Mouse (Mus musculus): ENCODE results near the gene Dtx4. TPM values are rescaled to one million over a fixed set of nuclear protein-coding genes. Genes with fewer than 3 reads are reported as not detected.
"Not testable (repeated sequence)": the region's sequence is repeated elsewhere in the genome, so short reads cannot be mapped to it uniquely, and the experiment has no call there.

Dtx4 gene
- 10 to 100 TPM in 2 of 3 experiments, under 1 TPM in 1; 0.96 to 13.7 (median 11.0) TPM for polyA plus RNA-seq (2017; shearing (Covaris generic))

DNA sequence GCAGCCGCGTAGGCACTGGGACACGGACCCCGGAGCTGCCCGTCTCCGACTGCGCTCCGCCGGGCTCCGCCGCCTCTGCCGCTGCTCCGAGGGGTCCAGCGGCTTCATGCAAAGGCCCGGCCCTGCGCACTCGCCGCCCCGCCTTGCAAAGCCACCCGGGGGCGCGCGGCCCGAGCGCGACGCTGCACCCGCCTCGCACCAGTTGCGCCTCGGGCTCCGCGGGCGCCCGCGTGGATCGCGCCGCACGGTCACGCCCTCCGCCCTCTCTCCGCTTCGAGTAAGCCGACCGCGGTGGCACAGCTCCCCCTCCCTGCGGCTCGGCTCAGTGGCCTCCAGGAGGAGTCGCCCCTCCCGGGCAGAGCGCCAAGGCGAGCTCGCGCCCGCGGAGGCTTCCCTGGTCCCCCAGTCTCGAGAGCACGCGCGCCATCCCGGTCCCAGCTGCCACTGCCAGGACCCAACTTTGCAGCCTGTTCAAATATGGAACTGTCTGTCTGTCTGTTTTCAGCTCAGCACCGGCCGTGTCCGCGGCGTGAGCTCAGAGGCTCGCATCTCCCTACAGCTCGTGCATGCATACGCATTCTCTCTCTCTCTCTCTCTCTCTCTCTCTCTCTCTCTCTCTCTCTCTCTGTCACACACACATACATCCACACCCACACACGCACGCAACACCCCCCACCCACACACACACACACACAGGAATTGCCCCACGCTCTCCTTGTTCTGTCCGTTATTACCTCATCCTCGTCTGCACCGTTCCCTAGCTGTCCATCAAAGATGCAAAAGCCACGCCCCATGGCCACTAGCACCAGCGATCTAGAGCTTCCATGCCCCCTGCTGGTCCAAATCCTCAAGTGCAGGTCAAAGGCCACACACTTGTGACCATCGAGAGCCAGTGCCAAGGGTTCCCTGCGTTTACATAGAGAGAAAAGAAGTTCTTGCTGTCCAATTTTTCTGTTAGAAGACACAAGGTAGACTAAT lies at the start of gene Dtx4:
Gene Dtx4, minus strand, starts transcription at position 85 of the 978 bp plus-strand sequence.
- ATAC-seq = peak; percentile 88

GRCm38 (mm10) chr19:12550005-12550942 lies 49.0 kb upstream of the Dtx4 start:
- ATAC-seq = no peak

DNA sequence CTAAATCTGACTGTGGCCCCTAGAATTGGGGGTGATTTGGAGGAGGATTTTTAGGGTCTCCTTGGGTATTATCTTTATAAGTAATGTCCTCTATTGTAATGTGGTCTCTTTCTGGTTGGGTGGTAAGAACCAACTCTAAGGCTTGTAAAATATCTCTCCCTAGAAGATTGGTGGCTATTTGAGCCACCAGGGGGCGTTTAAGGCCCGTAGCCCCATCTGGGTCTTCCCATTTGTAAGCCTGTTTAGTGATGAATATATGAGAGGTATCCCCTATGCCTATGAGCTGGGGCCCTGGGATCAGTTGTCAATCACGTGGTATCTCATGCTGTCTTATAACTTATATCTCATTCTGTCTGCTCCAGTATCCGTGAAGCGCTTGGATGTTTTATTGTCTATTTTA lies 47.9 kb upstream of the Dtx4 start:
- ATAC-seq = no peak

GRCm38 (mm10) chr19:12545440-12545839 lies 44.2 kb upstream of the Dtx4 start, which contains the start of gene Fam111a:
Gene Fam111a, plus strand, starts transcription at chr19:12545740.
- ATAC-seq = not testable (repeated sequence)

DNA sequence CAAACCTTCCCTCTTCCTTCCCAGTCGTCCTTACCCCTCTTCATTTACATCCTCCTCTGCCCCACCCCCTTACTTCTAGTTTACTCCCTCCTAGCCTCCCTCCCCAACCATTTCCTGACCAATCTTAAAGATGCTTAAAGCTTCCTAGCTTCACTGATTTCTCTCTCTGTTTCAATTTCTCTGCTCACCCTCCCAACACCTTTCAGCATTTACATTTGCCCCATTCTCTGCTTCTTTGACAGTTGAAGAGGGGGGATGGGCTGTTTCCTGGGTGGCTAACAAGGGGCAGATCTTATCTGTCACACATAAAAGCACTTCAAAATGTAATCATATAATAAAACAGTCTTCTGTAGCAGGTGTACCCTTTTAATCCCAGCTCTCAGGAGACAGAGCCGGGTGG lies 40.4 kb upstream of the Dtx4 start:
- peak; percentile 97 for ATAC-seq

DNA sequence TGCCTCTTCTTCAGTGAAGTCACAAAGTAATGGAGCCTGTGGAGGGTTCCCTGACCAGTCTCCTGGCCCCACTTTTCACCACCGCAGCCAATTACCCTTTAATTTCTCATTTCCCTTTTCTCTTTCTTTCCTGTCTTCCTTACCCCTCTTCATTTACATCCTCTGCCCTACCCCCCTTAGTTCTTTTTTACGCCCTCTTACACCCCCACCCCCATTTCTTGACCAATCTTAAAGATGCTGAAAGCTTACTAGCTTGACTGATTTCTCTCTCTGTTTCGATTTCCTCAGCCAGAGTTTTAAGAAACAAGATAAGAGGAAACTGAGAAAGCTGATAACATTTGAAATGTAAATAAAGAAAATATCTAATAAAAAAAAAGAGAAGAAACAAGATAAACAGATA lies 39.5 kb upstream of the Dtx4 start:
- ATAC-seq = no peak

GRCm38 (mm10) chr19:12539975-12540374 lies 38.7 kb upstream of the Dtx4 start:
- ATAC-seq = no peak

GRCm38 (mm10) chr19:12537168-12537567 lies 35.9 kb upstream of the Dtx4 start:
- ATAC-seq = no peak

DNA sequence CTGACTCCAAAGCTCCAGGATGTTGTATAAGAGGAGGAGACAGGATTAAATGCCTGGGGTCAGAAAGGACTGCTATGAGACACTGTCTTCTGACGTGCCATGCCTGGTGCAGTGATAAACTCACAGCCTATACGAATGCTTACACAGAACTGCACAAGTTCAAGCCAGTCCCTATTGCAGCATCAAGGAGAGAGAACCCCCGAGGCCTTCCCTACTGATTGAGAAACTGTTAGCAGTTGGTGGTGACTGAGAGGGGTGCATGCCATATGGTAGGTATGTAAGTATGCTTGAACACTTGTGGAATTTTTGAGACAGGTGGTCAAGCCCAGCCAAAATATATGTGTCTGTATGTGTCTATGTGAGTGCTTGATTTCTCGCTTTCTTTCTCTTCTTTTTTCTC lies 22.1 kb upstream of the Dtx4 start:
- no peak for ATAC-seq

DNA sequence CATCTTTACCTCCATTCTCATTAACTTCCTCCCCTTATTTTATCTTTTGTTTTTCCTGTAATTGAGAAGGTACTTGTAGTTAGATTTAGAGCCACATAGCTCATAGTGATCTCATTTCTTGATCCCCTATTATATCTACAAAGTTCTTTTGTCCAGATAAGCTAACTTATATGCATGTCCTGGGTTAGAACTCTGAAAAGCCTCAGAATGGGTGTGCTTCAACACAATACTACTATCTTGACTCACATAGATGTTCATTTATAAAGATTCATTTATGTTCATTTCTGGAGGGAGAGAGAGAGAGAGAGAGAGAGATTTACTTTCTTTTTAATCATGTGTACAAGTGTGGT lies 17.3 kb upstream of the Dtx4 start:
- ATAC-seq = no peak

- ATAC-seq = peak; percentile 88
These were observed 16.7 kb upstream of the Dtx4 start for GRCm38 (mm10) chr19:12517671-12518540.

- ATAC-seq = no peak
These were observed 13.4 kb upstream of the Dtx4 start for GRCm38 (mm10) chr19:12514621-12515020.

- no peak for ATAC-seq
These were observed 1.5 kb upstream of the Dtx4 start for GRCm38 (mm10) chr19:12502756-12503155.

DNA sequence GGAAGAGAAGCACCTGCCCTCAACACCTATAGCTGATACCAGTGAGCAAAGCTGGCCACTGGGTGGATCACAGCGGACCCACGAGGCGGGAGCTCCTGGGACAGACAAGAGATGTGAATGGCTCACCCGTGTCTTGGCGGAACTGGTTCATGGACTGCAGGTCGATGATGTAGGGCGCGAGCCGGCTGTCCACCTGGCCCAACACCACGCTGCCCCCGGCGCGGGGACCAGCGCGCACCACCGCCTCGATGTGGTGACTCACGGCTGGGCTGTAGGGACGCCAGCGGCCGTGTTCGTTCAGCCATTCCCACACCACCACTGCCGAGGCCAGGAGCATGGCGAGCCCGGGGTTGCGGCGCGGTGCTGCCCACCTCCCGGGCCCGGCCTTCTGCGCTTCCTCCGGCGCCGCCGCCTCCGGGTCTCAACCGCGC lies 358 bp downstream of the Dtx4 start:
- ATAC-seq = no peak

GRCm38 (mm10) chr19:12500124-12500523 lies 1.1 kb downstream of the Dtx4 start:
- no peak for ATAC-seq

GRCm38 (mm10) chr19:12499485-12499884 lies 1.8 kb downstream of the Dtx4 start:
- ATAC-seq = no peak

- no peak for ATAC-seq
These were observed 2.3 kb downstream of the Dtx4 start for GRCm38 (mm10) chr19:12498941-12499340.

GRCm38 (mm10) chr19:12498321-12498720 lies 2.9 kb downstream of the Dtx4 start:
- ATAC-seq = no peak

- ATAC-seq = no peak
These were observed 3.3 kb downstream of the Dtx4 start for GRCm38 (mm10) chr19:12497909-12498308.

- no peak for ATAC-seq
These were observed 5.0 kb downstream of the Dtx4 start for GRCm38 (mm10) chr19:12496241-12496640.

DNA sequence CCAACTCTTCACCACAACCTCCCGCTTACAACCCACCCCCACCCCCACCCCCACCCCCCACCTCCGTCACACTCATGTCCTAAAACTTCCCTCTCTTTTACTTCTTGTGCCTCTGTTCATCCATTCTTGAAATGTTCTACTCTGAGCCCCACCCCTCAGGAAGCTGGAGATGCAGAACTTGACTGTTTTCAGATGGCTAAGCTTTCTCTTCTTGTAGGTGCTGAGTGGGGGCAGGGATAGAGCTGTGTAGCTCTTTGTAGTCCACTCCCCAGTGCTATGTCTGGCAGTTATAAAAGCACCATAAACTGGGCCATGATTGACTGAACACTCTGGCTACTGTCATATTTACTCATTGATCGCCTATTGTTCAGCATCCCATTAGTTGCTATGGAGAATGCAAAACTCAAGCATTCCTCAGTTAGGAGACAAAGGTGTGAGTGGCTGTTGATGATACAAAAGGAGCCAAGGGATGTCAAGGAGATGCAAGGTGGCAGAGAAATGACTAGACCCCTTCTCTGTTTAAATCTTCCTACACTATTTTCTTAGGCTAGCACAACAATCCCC lies 6.2 kb downstream of the Dtx4 start:
- no peak for ATAC-seq

- ATAC-seq = no peak
These were observed 7.1 kb downstream of the Dtx4 start for GRCm38 (mm10) chr19:12494187-12494458.
